Mouse (Mus musculus) cerebellum, adult 2 months (tissue): ENCODE results near the gene Dhrs3. TPM values are rescaled to one million over a fixed set of nuclear protein-coding genes. Genes with fewer than 3 reads are reported as not detected.

Source experiments
- DNase-seq, 2 experiments: peaks; one replicate each; pipeline ENCODE4 v3.0.0; 2021
- H3K27ac ChIP-seq: fragments of 200-500 bp; 2 replicates; pipeline ENCODE4 v1.5.1; 2012; ENCODE audit warnings: low read length, control low read depth, inconsistent platforms; ENCODE audit not compliant: insufficient read depth
- H3K27me3 ChIP-seq: fragments of 200-500 bp; 2 replicates; pipeline ENCODE4 v1.6.1; 2012; ENCODE audit warnings: inconsistent platforms, mild to moderate bottlenecking, low read length, moderate library complexity; ENCODE audit not compliant: control insufficient read depth, insufficient read depth
- H3K4me1 ChIP-seq: fragments of 200-500 bp; 2 replicates; pipeline ENCODE4 v1.6.1; 2011; ENCODE audit warnings: low read length; ENCODE audit not compliant: control insufficient read depth, insufficient read depth
- H3K4me3 ChIP-seq: fragments of 200-500 bp; replicated peaks from 2 replicates; pipeline ENCODE3; 2011; ENCODE audit warnings: mild to moderate bottlenecking, low read depth, low read length, control low read depth; ENCODE audit not compliant: insufficient read depth
- CTCF ChIP-seq: fragments of 200-500 bp; IDR thresholded peaks from 2 replicates; pipeline ENCODE4 v1.5.1; 2011; ENCODE audit warnings: low read depth, mild to moderate bottlenecking, control low read depth, low read length, moderate library complexity, borderline replicate concordance; ENCODE audit not compliant: insufficient read depth
- POLR2A ChIP-seq: fragments of 200-500 bp; IDR thresholded peaks from 2 replicates; pipeline ENCODE4 v1.6.1; 2011; ENCODE audit warnings: low read length, control low read depth, borderline replicate concordance; ENCODE audit not compliant: insufficient read depth
- WGBS: fragments of 180-500 bp; shearing (Covaris S2); methylation state at CpG from one replicate; pipeline ENCODE4 v1.1.7; 2018; 5-methylcytosine and 5-hydroxymethylcytosine counted together
- polyA plus RNA-seq: library from polyadenylated mRNA; depleted of rRNA; stranded (reverse); fragments of >200 nt; gene quantifications from 2 replicates; pipeline ENCODE4 v1.2.3, GENCODE M21; 2012

Gene Dhrs3
- polyA plus RNA-seq, 1 experiment, result 21.8 TPM

- Histone ChIP-seq H3K27me3 (no peaks in the 10 kb centered on the region), H3K4me3 (no peak overlapping the region), H3K4me1 (no peaks in the 10 kb centered on the region), H3K27ac (no peak overlapping the region)
- no peak for DNase-seq
- WGBS, result 82% methylated on average over 6 of the region's 6 CpGs
- no peak for TF ChIP-seq POLR2A
- TF ChIP-seq CTCF, result no peak
Observed at GRCm38 (mm10) chr4:144913298-144914152, 20.9 kb downstream of the Dhrs3 start.

- 80% methylated on average over 6 of the region's 6 CpGs for WGBS
- Histone ChIP-seq H3K4me3 (no peak overlapping the region), H3K27ac (no peak overlapping the region), H3K27me3 (no peaks in the 10 kb centered on the region), H3K4me1 (no peaks in the 10 kb centered on the region)
- no peak for TF ChIP-seq CTCF
- no peak for TF ChIP-seq POLR2A
- DNase-seq, result no peak
Observed at GRCm38 (mm10) chr4:144916520-144916919, 23.9 kb downstream of the Dhrs3 start.

GRCm38 (mm10) chr4:144917101-144917500 lies 24.5 kb downstream of the Dhrs3 start:
- 56% methylated on average over 4 of the region's 4 CpGs for WGBS
- no peaks in the 10 kb centered on the region for H3K27me3 ChIP-seq
- TF ChIP-seq POLR2A, result no peak
- no peak for TF ChIP-seq CTCF
- no peak for DNase-seq
- H3K4me3 ChIP-seq, result no peak overlapping the region
- H3K27ac ChIP-seq, result no peak overlapping the region
- no peaks in the 10 kb centered on the region for H3K4me1 ChIP-seq

GRCm38 (mm10) chr4:144918501-144918900 lies 25.9 kb downstream of the Dhrs3 start:
- Histone ChIP-seq H3K27ac (no peak overlapping the region), H3K4me3 (no peak overlapping the region), H3K27me3 (no peaks in the 10 kb centered on the region), H3K4me1 (no peaks in the 10 kb centered on the region)
- no peak for DNase-seq
- TF ChIP-seq POLR2A (no peak), CTCF (no peak)
- 53% methylated on average over 10 of the region's 10 CpGs for WGBS

GRCm38 (mm10) chr4:144928693-144929436 lies 36.2 kb downstream of the Dhrs3 start:
- WGBS, result 41% methylated on average over 5 of the region's 5 CpGs
- no peak for TF ChIP-seq POLR2A
- H3K4me3 ChIP-seq, result no peak overlapping the region
- H3K4me1 ChIP-seq, result peaks cover 11% of the 10 kb centered on the region
- peak in 1 of 2 experiments; percentile 9 for DNase-seq
- H3K27ac ChIP-seq, result no peak overlapping the region
- no peaks in the 10 kb centered on the region for H3K27me3 ChIP-seq

GRCm38 (mm10) chr4:144929811-144930221 lies 37.2 kb downstream of the Dhrs3 start:
- DNase-seq, result peak; percentile 77 to 84
- H3K4me3 ChIP-seq, result no peak overlapping the region
- no peak overlapping the region for H3K27ac ChIP-seq
- H3K4me1 ChIP-seq, result peaks cover 13% of the 10 kb centered on the region
- no peak for TF ChIP-seq POLR2A
- no peaks in the 10 kb centered on the region for H3K27me3 ChIP-seq
- 12% methylated on average over 1 of the region's 1 CpGs for WGBS

GRCm38 (mm10) chr4:144930366-144930765 lies 37.7 kb downstream of the Dhrs3 start:
- Histone ChIP-seq H3K4me3 (no peak overlapping the region), H3K27me3 (no peaks in the 10 kb centered on the region), H3K27ac (peak overlapping the region; percentile 59; the same call in 1 of the 2 replicates), H3K4me1 (peaks cover 14% of the 10 kb centered on the region)
- WGBS, result 8% methylated on average over 10 of the region's 10 CpGs
- no peak for TF ChIP-seq POLR2A
- no peak for TF ChIP-seq CTCF
- peak; percentile 49 to 56 for DNase-seq

- TF ChIP-seq POLR2A (no peak), CTCF (no peak)
- no peak for DNase-seq
- Histone ChIP-seq H3K27ac (no peak overlapping the region), H3K4me1 (peaks cover 14% of the 10 kb centered on the region), H3K4me3 (no peak overlapping the region), H3K27me3 (no peaks in the 10 kb centered on the region)
- WGBS, result 97% methylated on average over 7 of the region's 7 CpGs
Observed at GRCm38 (mm10) chr4:144931167-144931566, 38.5 kb downstream of the Dhrs3 start.
